Mouse (Mus musculus): ENCODE measurements around the gene Gm45337. TPM values are rescaled to one million over a fixed set of nuclear protein-coding genes. Genes with fewer than 3 reads are reported as not detected.
A peak's percentile ranks its signal among the peaks of the same experiment; 100 is the strongest.
"Not testable (repeated sequence)": the region's sequence is repeated elsewhere in the genome, so short reads cannot be mapped to it uniquely, and the experiment has no call there.

The Gm45337 gene
- not detected for total RNA-seq (2021)

- no peak for DNase-seq
- intact Hi-C loops (cut with DNase I), result loop anchor here (10.0 kb wide), 1 partner anchor 100 kb away; the partner anchor contains the start of gene Gm40460
Measured at GRCm38 (mm10) chr7:142144507-142144906, at the start of gene Gm45337. TSS of gene Gm45337 (minus strand) at chr7:142144607.

- no peak for DNase-seq
- intact Hi-C loops (cut with DNase I), result no loop called here
Measured at GRCm38 (mm10) chr7:142190289-142190688, 45.9 kb upstream of the Gm45337 start, which contains the start of gene Gm10153. TSS of gene Gm10153 (minus strand) at chr7:142190389.

GRCm38 (mm10) chr7:142188156-142188555, 43.7 kb upstream of the Gm45337 start:
- DNase-seq, result peak; percentile 31
- intact Hi-C loops (cut with DNase I), result no loop called here

- intact Hi-C loops (cut with DNase I), result no loop called here
- DNase-seq, result peak; percentile 78
Measured at GRCm38 (mm10) chr7:142181021-142181420, 36.6 kb upstream of the Gm45337 start.

- intact Hi-C loops (cut with DNase I), result no loop called here
- DNase-seq, result no peak
Measured at GRCm38 (mm10) chr7:142178685-142179084, 34.3 kb upstream of the Gm45337 start.

- intact Hi-C loops (cut with DNase I); DNase-seq: not testable (repeated sequence)
Measured at GRCm38 (mm10) chr7:142175905-142176304, 31.5 kb upstream of the Gm45337 start, which contains the start of gene Krtap5-2. TSS of gene Krtap5-2 (minus strand) at chr7:142176005.

- DNase-seq, result no peak
- intact Hi-C loops (cut with DNase I), result no loop called here
Measured at GRCm38 (mm10) chr7:142169836-142170235, 25.4 kb upstream of the Gm45337 start.

- DNase-seq; intact Hi-C loops (cut with DNase I): not testable (repeated sequence)
Measured at GRCm38 (mm10) chr7:142165639-142166038, 21.2 kb upstream of the Gm45337 start, which contains the start of gene Gm4553. TSS of gene Gm4553 (minus strand) at chr7:142165739.

GRCm38 (mm10) chr7:142159366-142159765, 15.0 kb upstream of the Gm45337 start:
- DNase-seq, result no peak
- intact Hi-C loops (cut with DNase I), result no loop called here

GRCm38 (mm10) chr7:142157013-142157412, 12.6 kb upstream of the Gm45337 start, which contains the start of gene Gm29735:
TSS of gene Gm29735 (minus strand) at chr7:142157113.
- DNase-seq; intact Hi-C loops (cut with DNase I): not testable (repeated sequence)

GRCm38 (mm10) chr7:142155308-142155707, 10.9 kb upstream of the Gm45337 start:
- DNase-seq, result no peak
- intact Hi-C loops (cut with DNase I), result no loop called here

- intact Hi-C loops (cut with DNase I), result no loop called here
- no peak for DNase-seq
Measured at GRCm38 (mm10) chr7:142152191-142152590, 7.8 kb upstream of the Gm45337 start.

- intact Hi-C loops (cut with DNase I), result loop anchor here (10.0 kb wide), 1 partner anchor 96 kb away; the partner anchor contains the start of gene Gm40460
- DNase-seq, result no peak
Measured at GRCm38 (mm10) chr7:142148633-142149032, 4.2 kb upstream of the Gm45337 start.

GRCm38 (mm10) chr7:142146033-142146432, 1.6 kb upstream of the Gm45337 start:
- intact Hi-C loops (cut with DNase I), result loop anchor here (10.0 kb wide), 1 partner anchor 99 kb away; the partner anchor contains the start of gene Gm40460

GRCm38 (mm10) chr7:142145413-142145940, 1.1 kb upstream of the Gm45337 start:
- intact Hi-C loops (cut with DNase I), result loop anchor here (10.0 kb wide), 1 partner anchor 99 kb away; the partner anchor contains the start of gene Gm40460
- no peak for DNase-seq

More at GRCm38 (mm10) chr7:142146033-142146432, 1.6 kb upstream of the Gm45337 start:
- DNase-seq, result peak; percentile 56

- intact Hi-C loops (cut with DNase I), result loop anchor here (10.0 kb wide), 1 partner anchor 101 kb away; the partner anchor contains the start of gene Gm40460
- not testable (repeated sequence) for DNase-seq
Measured at GRCm38 (mm10) chr7:142143506-142144010, 849 bp downstream of the Gm45337 start.

- intact Hi-C loops (cut with DNase I), result loop anchor here (10.0 kb wide), 1 partner anchor 104 kb away; the partner anchor contains the start of gene Gm40460
- DNase-seq, result no peak
Measured at GRCm38 (mm10) chr7:142140696-142141095, 3.7 kb downstream of the Gm45337 start.

GRCm38 (mm10) chr7:142135934-142136333, 8.5 kb downstream of the Gm45337 start, which contains the start of gene Gm39115:
TSS of gene Gm39115 (minus strand) at chr7:142136034.
- DNase-seq; intact Hi-C loops (cut with DNase I): not testable (repeated sequence)

- intact Hi-C loops (cut with DNase I), result no loop called here
- DNase-seq, result peak; percentile 22
Measured at GRCm38 (mm10) chr7:142134206-142134995, 10.0 kb downstream of the Gm45337 start.

- intact Hi-C loops (cut with DNase I), result no loop called here
- DNase-seq, result no peak
Measured at GRCm38 (mm10) chr7:142128843-142129242, 15.6 kb downstream of the Gm45337 start.

GRCm38 (mm10) chr7:142120629-142121028, 23.8 kb downstream of the Gm45337 start, which contains the start of gene Gm45618:
TSS of gene Gm45618 (minus strand) at chr7:142120729.
- intact Hi-C loops (cut with DNase I), result not testable (repeated sequence)

More at GRCm38 (mm10) chr7:142120629-142121028, 23.8 kb downstream of the Gm45337 start, which contains the start of gene Gm45618:
- DNase-seq, result not testable (repeated sequence)
